Mouse (Mus musculus) retina, postnatal 7 days (tissue): ENCODE measurements at regions not wholly inside any gene's neighbourhood (a gene's known extent, or its start where the extent isn't known, plus 50 kb on each side); places are given as distances from the start of the nearest gene placed in this dataset.

ENCODE experiments used
- DNase-seq: peaks from one replicate; pipeline ENCODE4 v3.0.0-alpha.2; 2012; ENCODE audit warnings: low read depth, low spot score

GRCm38 (mm10) chr12:26781537-26781936 lies 312.5 kb downstream of the Cmpk2 start:
- DNase-seq = no peak

- DNase-seq = no peak
These were observed 309.8 kb downstream of the Cmpk2 start for GRCm38 (mm10) chr12:26778796-26779195.

- DNase-seq = no peak
These were observed 308.0 kb downstream of the Cmpk2 start for GRCm38 (mm10) chr12:26776986-26777385.

- no peak for DNase-seq
These were observed 305.0 kb downstream of the Cmpk2 start for GRCm38 (mm10) chr12:26774016-26774415.

GRCm38 (mm10) chr12:26770753-26771583 lies 302.0 kb downstream of the Cmpk2 start:
- DNase-seq = no peak

GRCm38 (mm10) chr12:26767551-26767950 lies 298.5 kb downstream of the Cmpk2 start:
- no peak for DNase-seq

- DNase-seq = no peak
These were observed 289.8 kb downstream of the Cmpk2 start for GRCm38 (mm10) chr12:26758657-26759325.

- DNase-seq = no peak
These were observed 287.3 kb downstream of the Cmpk2 start for GRCm38 (mm10) chr12:26756284-26756683.

GRCm38 (mm10) chr12:26754611-26755010 lies 285.6 kb downstream of the Cmpk2 start:
- no peak for DNase-seq

- no peak for DNase-seq
These were observed 265.5 kb downstream of the Cmpk2 start for GRCm38 (mm10) chr12:26734558-26734897.

GRCm38 (mm10) chr12:26733822-26734557 lies 265.0 kb downstream of the Cmpk2 start:
- peak; percentile 8 for DNase-seq

- DNase-seq = no peak
These were observed 254.4 kb downstream of the Cmpk2 start for GRCm38 (mm10) chr12:26723399-26723798.

GRCm38 (mm10) chr12:26698838-26699237 lies 229.8 kb downstream of the Cmpk2 start:
- DNase-seq = no peak

- no peak for DNase-seq
These were observed 219.0 kb downstream of the Cmpk2 start for GRCm38 (mm10) chr12:26688048-26688447.

GRCm38 (mm10) chr12:26680568-26680947 lies 211.6 kb downstream of the Cmpk2 start:
- no peak for DNase-seq

- no peak for DNase-seq
These were observed 211.0 kb downstream of the Cmpk2 start for GRCm38 (mm10) chr12:26679887-26680567.

- DNase-seq = no peak
These were observed 196.5 kb downstream of the Cmpk2 start for GRCm38 (mm10) chr12:26665466-26665865.

- DNase-seq = no peak
These were observed 185.2 kb downstream of the Cmpk2 start for GRCm38 (mm10) chr12:26654251-26654650.

GRCm38 (mm10) chr12:26653781-26654180 lies 184.8 kb downstream of the Cmpk2 start:
- DNase-seq = no peak

- DNase-seq = no peak
These were observed 177.1 kb downstream of the Cmpk2 start for GRCm38 (mm10) chr12:26646141-26646540.

- DNase-seq = no peak
These were observed 166.7 kb downstream of the Cmpk2 start for GRCm38 (mm10) chr12:26635665-26636241.
